Mouse (Mus musculus) kidney, postnatal 14 days (tissue): ENCODE measurements around the gene 1700001P01Rik.
A peak's percentile ranks its signal among the peaks of the same experiment; 100 is the strongest.

Source experiments
- DNase-seq: peaks from one replicate; pipeline ENCODE4 v3.0.0; 2022; ENCODE audit warnings: mixed read lengths

Gene 1700001P01Rik

GRCm38 (mm10) chr11:97809235-97810121 is 33.8 kb upstream of the 1700001P01Rik start:
- no peak for DNase-seq

- peak; percentile 74 for DNase-seq
These were observed 33.0 kb upstream of the 1700001P01Rik start for GRCm38 (mm10) chr11:97808621-97809234.

- peak; percentile 81 for DNase-seq
These were observed 32.4 kb upstream of the 1700001P01Rik start for GRCm38 (mm10) chr11:97808093-97808492.

- DNase-seq = no peak
These were observed 31.9 kb upstream of the 1700001P01Rik start for GRCm38 (mm10) chr11:97807626-97808025.

GRCm38 (mm10) chr11:97806613-97806964 is 30.9 kb upstream of the 1700001P01Rik start:
- no peak for DNase-seq

- DNase-seq = peak; percentile 54
These were observed 30.2 kb upstream of the 1700001P01Rik start for GRCm38 (mm10) chr11:97805662-97806612.

GRCm38 (mm10) chr11:97804841-97805661 is 29.3 kb upstream of the 1700001P01Rik start:
- peak; percentile 73 for DNase-seq

- DNase-seq = no peak
These were observed 28.1 kb upstream of the 1700001P01Rik start for GRCm38 (mm10) chr11:97803847-97804246.

- no peak for DNase-seq
These were observed 26.8 kb upstream of the 1700001P01Rik start for GRCm38 (mm10) chr11:97802495-97802894.

- no peak for DNase-seq
These were observed 26.4 kb upstream of the 1700001P01Rik start for GRCm38 (mm10) chr11:97802194-97802470.

- peak; percentile 80 for DNase-seq
These were observed 25.9 kb upstream of the 1700001P01Rik start for GRCm38 (mm10) chr11:97801409-97802193.

GRCm38 (mm10) chr11:97800691-97801408 is 25.1 kb upstream of the 1700001P01Rik start:
- DNase-seq = peak; percentile 84

- peak; percentile 91 for DNase-seq
These were observed 24.4 kb upstream of the 1700001P01Rik start for GRCm38 (mm10) chr11:97799994-97800690.

- peak; percentile 91 for DNase-seq
These were observed 23.7 kb upstream of the 1700001P01Rik start for GRCm38 (mm10) chr11:97799146-97799993.

GRCm38 (mm10) chr11:97798782-97799145 is 23.0 kb upstream of the 1700001P01Rik start, which contains the start of gene Lasp1:
Lasp1 (plus strand) TSS chr11:97799000.
- DNase-seq = peak; percentile 87

- DNase-seq = no peak
These were observed 22.3 kb upstream of the 1700001P01Rik start for GRCm38 (mm10) chr11:97798083-97798435.

GRCm38 (mm10) chr11:97797369-97798082 is 21.8 kb upstream of the 1700001P01Rik start:
- no peak for DNase-seq

GRCm38 (mm10) chr11:97796910-97797309 is 21.2 kb upstream of the 1700001P01Rik start:
- DNase-seq = peak; percentile 74
